8 mouse cellular contexts compared by ENCODE assay signal in genomic region chr8:9934891-9935565, GRCm38 (mm10). TPM values are rescaled to one million over a fixed set of nuclear protein-coding genes. Genes with fewer than 3 reads are reported as not detected.
DNase-seq lines count a peak whose midpoint lies in the region; ATAC-seq lines count a peak whose summit lies in the region.

No protein-coding gene starts in this region.

- peak; percentile 55 for DNase-seq in CD4-positive, CD25-positive, alpha-beta regulatory T cell, adult 2 months (ENCODE audit: low read depth, low spot score)
- peak; percentile 75 for DNase-seq in ZHBTc4 (ENCODE audit: low read depth, low spot score)
- DNase-seq in embryo, embryonic 10.5 days (ENCODE audit: low spot score), result peak; percentile 78
- DNase-seq in hindbrain, embryonic 11.5 days (ENCODE audit: low spot score), result peak; percentile 72
- DNase-seq in layer of hippocampus, postnatal 14 days (ENCODE audit: low spot score in 2 of 2), result peak; percentile 49 to 52
- peak; percentile 53 for DNase-seq in lung, postnatal 10 days
- peak; percentile 32 for DNase-seq in right cerebral cortex, adult 18-20 months
- DNase-seq in yolk sac, embryonic 10.5 days (ENCODE audit: low spot score), result peak; percentile 43

- no peaks in the 10 kb centered on the region for H3K9me3 ChIP-seq in hindbrain, embryonic 11.5 days (ENCODE audit: control insufficient read depth, low read length)

- no peak overlapping the region for H3K4me3 ChIP-seq in hindbrain, embryonic 11.5 days (ENCODE audit: low read depth, low read length)

- no peaks in the 10 kb centered on the region for H3K36me3 ChIP-seq in hindbrain, embryonic 11.5 days (ENCODE audit: control insufficient read depth, insufficient read depth, low read length)

- no peak overlapping the region for H3K27ac ChIP-seq in hindbrain, embryonic 11.5 days (ENCODE audit: low read depth, low read length)

- no peaks in the 10 kb centered on the region for H3K4me1 ChIP-seq in hindbrain, embryonic 11.5 days (replicated peaks; ENCODE audit: control insufficient read depth, insufficient read depth, low read length)

- H3K27me3 ChIP-seq in hindbrain, embryonic 11.5 days (ENCODE audit: control insufficient read depth, insufficient read depth, low read length), result no peaks in the 10 kb centered on the region

- 0 out of 2 replicates have a peak, but pooled peaks have one; percentile 38 for ATAC-seq in hindbrain, embryonic 11.5 days (ENCODE audit: low FRiP score)

- H3K9ac ChIP-seq in hindbrain, embryonic 11.5 days (ENCODE audit: low read depth, low read length), result no peak overlapping the region

- no peak overlapping the region for H3K4me2 ChIP-seq in hindbrain, embryonic 11.5 days (replicated peaks; ENCODE audit: low read depth, low read length)

- 41% methylated on average over 10 of the region's 10 CpGs for WGBS in hindbrain, embryonic 11.5 days

RNA-seq across cellular contexts. Expression of gene Lig4, which starts 42.5 kb away (rescaled TPM):
- 10.6 and 11.4 TPM in 2 replicates for polyA plus RNA-seq in hindbrain, embryonic 11.5 days (2014; fragmentation: Nextera tagmentation; extraction: Ambion mirVana)
- total RNA-seq in layer of hippocampus, postnatal 14 days (2021), result 10 to 100 TPM; 10.8 to 10.9 TPM

RNA-seq across cellular contexts. Expression of gene Abhd13, which starts 42.5 kb away (rescaled TPM):
- 19.8 and 21.0 TPM in 2 replicates for polyA plus RNA-seq in hindbrain, embryonic 11.5 days (2014; fragmentation: Nextera tagmentation; extraction: Ambion mirVana)
- 10 to 100 TPM; 28.4 to 31.7 TPM for total RNA-seq in layer of hippocampus, postnatal 14 days (2021)
